Mouse (Mus musculus): Measurements from ENCODE around the gene Mgme1. TPM values are rescaled to one million over a fixed set of nuclear protein-coding genes. Genes with fewer than 3 reads are reported as not detected.

The Mgme1 gene
- total and polyA plus RNA-seq, 3 experiments, result 16.8 to 20.3 TPM; not detected in 1

- H3K4me3 ChIP-seq (ENCODE audit: control insufficient read depth in 1 of 2, insufficient read depth in 1 of 2, low read depth in 2 of 2, low read length in 2 of 2), result no peak overlapping the region
- no peaks in the 10 kb centered on the region for H3K36me3 ChIP-seq (ENCODE audit: control insufficient read depth in 1 of 2, insufficient read depth in 2 of 2, low read length in 2 of 2)
- TF ChIP-seq MAZ (IDR thresholded peaks at IDR 0.05; ENCODE audit: low read depth, low read length), result no peak
- TF ChIP-seq POLR2A (IDR thresholded peaks at IDR 0.05; ENCODE audit: control insufficient read depth in 1 of 2, insufficient read depth in 1 of 2, low read depth in 1 of 2, low read length in 2 of 2, poor library complexity in 1 of 2), result no peak
- TF ChIP-seq MYB (IDR thresholded peaks at IDR 0.05; ENCODE audit: low read depth, low read length), result no peak
- TF ChIP-seq SIN3A (IDR thresholded peaks at IDR 0.05; ENCODE audit: low read length), result no peak
- no peak for TF ChIP-seq SMC3 (IDR thresholded peaks at IDR 0.05; ENCODE audit: low read depth, low read length)
- no peak for TF ChIP-seq GATA1 (IDR thresholded peaks at IDR 0.05; ENCODE audit: low read depth, low read length)
- TF ChIP-seq ZMIZ1 (IDR thresholded peaks at IDR 0.05; ENCODE audit: low read depth, low read length), result no peak
- TF ChIP-seq CTCF (IDR thresholded peaks at IDR 0.05 in 2 of 3, conservative IDR thresholded peaks at IDR 0.05 in 1 of 3; ENCODE audit: control insufficient read depth in 1 of 3, insufficient read depth in 1 of 3, low read depth in 2 of 3, low read length in 3 of 3, poor library complexity in 1 of 3, severe bottlenecking in 1 of 3), result no peak
- no peak for TF ChIP-seq POLR2AphosphoS5 (IDR thresholded peaks at IDR 0.05; ENCODE audit: borderline replicate concordance, low read depth, low read length)
- no peak for TF ChIP-seq USF2 (IDR thresholded peaks at IDR 0.05; ENCODE audit: borderline replicate concordance in 1 of 2, insufficient read depth in 1 of 2, low read depth in 1 of 2, low read length in 2 of 2)
- TF ChIP-seq TCF12 (IDR thresholded peaks at IDR 0.05; ENCODE audit: low read depth, low read length), result no peak
- no peak for TF ChIP-seq CHD2 (IDR thresholded peaks at IDR 0.05; ENCODE audit: low read length)
- peaks cover 0 to 2% of the 10 kb centered on the region in 2 experiments; a peak in 2 of 4 replicates for H3K27me3 ChIP-seq (ENCODE audit: control insufficient read depth in 1 of 2, insufficient read depth in 2 of 2, low read length in 2 of 2)
- no peak for DNase-seq (ENCODE audit: low read depth, low spot score)
- no peaks in the 10 kb centered on the region for H3K9me3 ChIP-seq (replicated peaks; ENCODE audit: insufficient read depth, low read length)
- no peak overlapping the region for H3K27ac ChIP-seq (ENCODE audit: control insufficient read depth, low read depth, low read length)
- no peak overlapping the region for H3K9ac ChIP-seq (ENCODE audit: control insufficient read depth, low read depth, low read length, poor library complexity, severe bottlenecking)
- H3K4me1 ChIP-seq (ENCODE audit: control insufficient read depth in 1 of 2, insufficient read depth in 2 of 2, low read length in 2 of 2), result no peaks in the 10 kb centered on the region
- H3K79me2 ChIP-seq (ENCODE audit: control insufficient read depth, insufficient read depth, low read length, poor library complexity), result no peaks in the 10 kb centered on the region
These were observed 60.0 kb downstream of the Mgme1 start for GRCm38 (mm10) chr2:144330352-144330959.

Other genes with a start within 250 kb of the Mgme1 start
- gene Banf2, start 237.6 kb upstream of the Mgme1 start, total RNA-seq (2012; rRNA removed), result not detected in 2 replicates
- not detected for gene Banf2, start 237.6 kb upstream of the Mgme1 start, polyA plus RNA-seq (2012; ENCODE audit: insufficient read depth in 1 of 2, insufficient read length in 2 of 2, low read depth in 1 of 2, low replicate concordance in 2 of 2, missing spikeins in 1 of 2)
- gene Snx5, start 243 bp downstream of the Mgme1 start, total RNA-seq (2012; rRNA removed), result 136 and 161 TPM in 2 replicates
- gene Snx5, start 243 bp downstream of the Mgme1 start, polyA plus RNA-seq (2012; ENCODE audit: insufficient read depth in 1 of 2, insufficient read length in 2 of 2, low read depth in 1 of 2, low replicate concordance in 2 of 2, missing spikeins in 1 of 2), result 100 to 1,000 TPM; 213 to 835 TPM
- gene Ovol2, start 61.5 kb downstream of the Mgme1 start, total RNA-seq (2012; rRNA removed), result not detected in 2 replicates
- gene Ovol2, start 61.5 kb downstream of the Mgme1 start, polyA plus RNA-seq (2012; ENCODE audit: insufficient read depth in 1 of 2, insufficient read length in 2 of 2, low read depth in 1 of 2, low replicate concordance in 2 of 2, missing spikeins in 1 of 2), result not detected
- gene Kat14, start 98.3 kb downstream of the Mgme1 start, total RNA-seq (2012; rRNA removed), result 24.6 and 25.9 TPM in 2 replicates
- 10 to 100 TPM in 1 of 2 experiments, not detected in 1; 52.9 TPM for gene Kat14, start 98.3 kb downstream of the Mgme1 start, polyA plus RNA-seq (2012; ENCODE audit: insufficient read depth in 1 of 2, insufficient read length in 2 of 2, low read depth in 1 of 2, low replicate concordance in 2 of 2, missing spikeins in 1 of 2)
- gene Pet117, start 98.3 kb downstream of the Mgme1 start, total RNA-seq (2012; rRNA removed), result not detected in 2 replicates
- gene Pet117, start 98.3 kb downstream of the Mgme1 start, polyA plus RNA-seq (2012; ENCODE audit: insufficient read depth in 1 of 2, insufficient read length in 2 of 2, low read depth in 1 of 2, low replicate concordance in 2 of 2, missing spikeins in 1 of 2), result not detected

Measured in MEL (cell line).